Mouse (Mus musculus): Measurements from ENCODE around the gene Shbg.

Shbg gene

DNA sequence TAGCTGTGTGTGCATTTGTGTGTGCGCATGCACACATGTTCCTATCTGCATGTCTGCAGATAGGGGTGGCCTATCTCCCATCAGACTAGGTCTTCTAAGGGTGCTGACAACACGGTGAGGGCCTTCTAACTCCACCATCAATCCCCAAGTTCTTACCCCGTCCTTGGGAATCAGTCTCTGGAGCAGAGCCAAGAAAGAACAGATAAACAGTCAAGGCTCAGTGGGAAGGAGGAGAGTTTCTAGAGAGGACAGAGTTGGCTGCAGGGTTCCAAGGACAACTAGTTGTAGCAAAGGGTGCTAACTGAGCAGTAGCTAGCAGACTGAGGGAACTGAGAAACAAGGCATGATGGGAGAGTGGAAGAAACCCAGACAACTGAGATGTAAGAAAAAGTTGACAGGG is 15.9 kb downstream of the Shbg start:
- DNase-seq (ENCODE audit: low spot score in 2 of 2): no peak

DNA sequence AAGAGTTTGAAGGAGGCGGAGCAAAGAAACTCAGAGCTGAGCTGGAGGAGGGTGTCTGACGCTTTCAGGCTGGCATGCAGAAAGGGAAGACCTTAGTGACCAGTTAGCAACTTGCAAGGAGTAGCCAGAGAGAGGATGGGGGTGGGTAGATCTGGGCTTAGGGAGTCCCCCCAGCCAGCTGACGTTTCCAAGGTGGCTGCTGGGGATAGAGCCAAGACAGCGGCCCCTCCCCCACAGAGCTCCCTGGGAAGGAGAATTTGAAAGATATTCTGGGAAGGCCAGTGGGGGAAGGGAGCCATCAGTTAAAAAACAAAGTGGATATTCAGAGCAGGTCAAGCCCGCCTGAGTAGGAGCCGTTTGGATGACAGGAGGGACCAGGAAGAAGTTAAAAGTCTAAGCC is 17.6 kb downstream of the Shbg start:
- DNase-seq (ENCODE audit: low spot score in 2 of 2): peak in 1 of 2 experiments; percentile 61

DNA sequence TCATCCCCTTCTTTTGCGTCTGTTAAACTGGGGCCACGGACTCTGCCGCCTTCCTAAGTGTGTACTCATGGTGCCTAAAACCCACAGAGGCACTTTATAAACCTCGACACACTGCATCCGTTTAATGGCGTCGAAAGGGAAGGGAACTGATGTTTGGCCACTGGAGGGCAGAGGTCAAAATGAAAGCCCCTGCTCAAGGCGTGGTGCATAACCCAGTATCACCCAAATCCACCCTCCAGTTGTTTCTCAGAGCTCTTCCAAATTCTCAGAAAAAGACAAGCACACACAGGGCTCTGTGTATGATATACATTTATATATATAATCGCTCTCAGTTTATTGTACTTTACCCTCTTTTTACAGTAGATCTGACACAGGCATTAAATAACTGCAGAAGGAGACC is 18.3 kb downstream of the Shbg start:
- no peak for DNase-seq (ENCODE audit: low spot score in 2 of 2)

DNA sequence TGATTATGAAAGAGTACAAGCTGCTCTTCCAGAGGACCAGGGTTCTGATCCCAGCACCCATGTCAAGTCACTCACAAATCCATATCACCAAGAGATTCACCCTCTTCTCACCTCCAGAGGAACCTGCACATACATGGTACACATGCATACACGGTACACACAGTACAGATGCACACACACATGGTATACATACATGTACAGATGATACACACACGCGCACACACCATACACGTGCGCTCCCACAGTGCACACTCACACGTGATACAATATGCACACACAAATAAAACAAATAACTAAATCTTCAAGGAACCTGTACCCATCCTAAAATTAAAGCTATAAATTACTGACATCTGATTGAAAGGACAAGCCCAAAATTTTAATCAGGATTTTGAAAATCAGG is 22.9 kb downstream of the Shbg start:
- no peak for DNase-seq (ENCODE audit: low spot score in 2 of 2)

DNA sequence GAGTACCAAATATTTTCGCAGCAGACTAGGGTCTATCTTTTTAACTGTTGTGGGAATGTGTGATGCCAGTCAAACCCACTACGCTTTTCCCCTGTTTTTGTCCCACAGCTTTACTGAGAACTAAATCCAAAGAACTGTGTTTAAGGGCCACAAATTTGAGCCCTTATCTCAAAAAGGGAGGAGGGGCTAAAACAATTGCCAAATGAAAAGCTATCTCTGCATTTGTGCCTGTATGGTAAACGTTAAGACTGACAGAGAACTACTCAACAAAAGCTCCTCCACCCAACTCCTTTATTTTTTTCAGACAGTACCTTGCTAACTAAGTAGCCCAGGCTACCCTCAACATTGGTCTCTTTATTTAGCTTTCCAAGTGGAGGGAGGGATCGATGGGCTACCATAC is 24.9 kb downstream of the Shbg start:
- no peak for DNase-seq (ENCODE audit: low spot score in 2 of 2)

DNA sequence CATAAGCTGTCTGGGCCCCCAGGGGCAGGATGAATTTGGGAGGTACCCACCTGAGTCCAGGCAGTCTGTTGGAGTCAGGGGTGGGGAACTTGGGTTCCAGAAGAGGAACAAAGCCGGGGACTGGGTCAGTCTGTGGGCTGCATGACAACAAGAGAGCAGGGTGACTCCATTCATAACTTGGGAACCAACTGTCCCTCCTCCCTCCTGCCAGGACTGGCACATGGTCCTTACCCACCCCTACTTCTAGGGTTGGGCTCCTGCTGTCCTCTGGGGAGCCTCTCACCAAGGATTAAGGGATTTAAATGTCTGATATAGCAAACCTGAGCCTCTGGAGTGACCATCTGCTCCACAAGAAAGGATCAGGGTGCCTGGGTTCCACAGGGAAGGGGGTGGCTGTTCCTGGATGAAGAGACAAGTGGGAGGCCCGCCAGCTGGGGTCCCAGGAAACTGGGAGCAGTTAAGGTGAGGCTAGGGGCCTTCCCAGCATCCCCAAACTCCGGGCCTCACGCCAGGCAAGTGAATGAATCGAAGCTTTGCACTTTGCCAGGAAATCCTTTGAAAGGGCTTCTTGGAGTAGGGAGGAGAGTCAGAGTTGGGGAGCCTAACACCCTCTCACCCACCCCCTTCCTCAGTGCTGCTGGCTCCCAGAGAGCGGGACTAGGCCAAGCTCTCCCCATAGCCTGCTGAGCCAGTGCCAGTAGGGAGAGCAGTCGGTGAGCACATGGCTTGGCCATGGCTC is 25.6 kb downstream of the Shbg start:
- no peak for DNase-seq (ENCODE audit: low spot score in 2 of 2)

DNA sequence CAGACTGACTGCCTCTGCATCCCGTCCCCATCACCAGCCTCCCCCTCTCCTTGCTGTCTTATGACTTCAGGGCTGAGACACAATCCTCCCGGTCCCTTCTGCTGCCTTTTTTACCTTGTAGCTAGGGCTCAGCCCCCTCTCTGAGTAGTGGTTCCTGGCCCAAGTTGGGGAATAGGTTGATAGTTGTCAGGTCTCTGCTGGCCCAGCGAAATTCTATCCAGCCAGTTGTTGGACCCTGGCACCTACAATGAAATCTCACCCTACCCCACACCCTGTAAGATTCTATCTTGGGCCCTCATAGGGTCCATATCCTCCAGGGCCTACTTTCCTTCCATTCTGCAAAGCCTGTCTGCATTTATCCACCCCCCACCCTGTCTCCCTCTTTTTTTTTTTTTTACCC is 26.3 kb downstream of the Shbg start:
- no peak for DNase-seq (ENCODE audit: low spot score in 2 of 2)

DNA sequence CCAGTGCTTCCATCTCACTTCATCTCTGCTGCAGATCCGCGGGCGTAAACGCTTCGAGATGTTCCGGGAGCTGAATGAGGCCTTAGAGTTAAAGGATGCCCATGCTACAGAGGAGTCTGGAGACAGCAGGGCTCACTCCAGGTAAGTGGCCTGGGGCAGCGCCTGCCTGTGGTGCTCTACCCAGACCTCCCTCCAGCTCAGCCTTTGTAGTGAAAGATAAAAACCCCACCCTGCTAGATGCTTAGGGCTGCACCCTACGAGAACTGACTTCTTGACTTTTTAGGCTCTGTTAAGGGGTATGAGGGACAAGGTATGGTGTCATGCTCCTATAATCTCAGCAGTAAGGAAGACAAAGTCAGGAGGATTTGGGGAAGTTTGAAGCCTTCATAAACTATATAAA is 27.1 kb downstream of the Shbg start:
- DNase-seq (ENCODE audit: low spot score in 2 of 2): no peak

DNA sequence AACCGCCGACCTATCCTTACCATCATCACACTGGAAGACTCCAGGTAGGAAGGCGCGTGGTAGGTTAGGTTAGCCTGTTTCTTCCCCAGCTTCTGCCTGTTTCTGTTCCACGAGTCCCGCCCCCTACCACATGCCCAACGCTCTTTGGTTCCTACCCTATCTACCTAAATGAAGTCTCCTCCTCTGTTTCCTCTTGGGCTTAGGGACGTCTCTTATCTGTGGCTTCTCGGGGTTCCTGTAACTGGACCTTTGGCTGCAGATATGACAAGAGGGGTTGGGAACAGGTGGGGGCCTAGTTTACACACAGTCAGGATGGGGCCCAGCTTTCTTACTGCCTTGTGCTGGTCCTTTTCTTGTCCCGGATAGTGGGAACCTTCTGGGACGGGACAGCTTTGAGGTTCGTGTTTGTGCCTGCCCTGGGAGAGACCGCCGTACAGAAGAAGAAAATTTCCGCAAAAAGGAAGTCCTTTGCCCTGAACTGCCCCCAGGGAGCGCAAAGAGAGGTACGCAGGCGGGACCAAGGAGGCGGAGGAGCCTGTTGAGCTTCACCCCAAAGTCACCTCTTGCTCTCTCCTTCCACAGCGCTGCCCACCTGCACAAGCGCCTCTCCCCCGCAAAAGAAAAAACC is 28.4 kb downstream of the Shbg start:
- DNase-seq (ENCODE audit: low spot score in 2 of 2): no peak

DNA sequence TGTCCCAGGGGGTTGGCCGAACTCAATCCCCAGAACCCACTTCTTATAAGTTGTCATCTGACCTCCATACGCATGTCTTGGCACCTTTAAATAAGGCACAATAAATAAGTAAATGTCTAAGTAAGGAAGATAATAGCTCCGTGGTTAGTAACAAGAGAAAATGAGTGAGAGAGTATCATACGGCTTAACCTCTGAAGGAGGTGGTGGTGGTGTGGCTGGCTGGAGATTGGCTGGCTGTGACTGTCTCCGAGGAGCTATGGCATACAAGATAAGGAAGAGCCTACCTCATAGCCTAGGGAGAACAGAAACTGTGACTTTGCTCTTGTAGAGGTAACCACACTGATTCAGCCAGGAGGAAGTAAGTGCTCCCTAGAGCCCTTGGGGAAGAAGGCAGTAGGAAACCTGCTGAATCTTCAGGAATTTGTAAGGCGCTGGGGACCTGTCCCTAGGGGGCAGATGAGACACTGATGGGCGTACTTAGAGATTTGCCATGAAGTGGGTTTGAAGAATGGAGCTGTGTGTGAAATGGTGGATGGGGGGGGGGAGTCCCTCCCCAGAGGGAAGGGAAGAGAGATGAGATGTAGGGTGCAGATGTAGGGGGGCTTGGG is 31.9 kb downstream of the Shbg start:
- DNase-seq (ENCODE audit: low spot score in 2 of 2): no peak

DNA sequence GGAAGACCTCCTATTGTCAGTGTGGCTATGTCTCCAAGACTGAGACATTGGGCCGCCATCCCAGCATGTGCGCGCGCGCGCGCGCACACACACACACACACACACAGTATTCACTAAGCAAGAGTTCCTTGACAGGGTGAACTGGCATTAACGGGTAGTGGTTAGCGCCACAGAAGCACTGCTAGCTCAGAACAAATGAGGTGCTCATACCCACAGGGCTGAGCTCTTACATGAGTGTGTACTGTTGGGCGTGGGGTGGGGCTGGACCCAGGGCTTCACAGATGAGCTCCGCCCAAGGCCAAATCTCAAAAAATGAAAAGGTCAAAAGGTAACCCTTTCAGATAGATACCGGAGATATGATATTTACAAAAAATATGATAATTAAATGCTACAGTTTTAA is 32.8 kb downstream of the Shbg start:
- no peak for DNase-seq (ENCODE audit: low spot score in 2 of 2)

DNA sequence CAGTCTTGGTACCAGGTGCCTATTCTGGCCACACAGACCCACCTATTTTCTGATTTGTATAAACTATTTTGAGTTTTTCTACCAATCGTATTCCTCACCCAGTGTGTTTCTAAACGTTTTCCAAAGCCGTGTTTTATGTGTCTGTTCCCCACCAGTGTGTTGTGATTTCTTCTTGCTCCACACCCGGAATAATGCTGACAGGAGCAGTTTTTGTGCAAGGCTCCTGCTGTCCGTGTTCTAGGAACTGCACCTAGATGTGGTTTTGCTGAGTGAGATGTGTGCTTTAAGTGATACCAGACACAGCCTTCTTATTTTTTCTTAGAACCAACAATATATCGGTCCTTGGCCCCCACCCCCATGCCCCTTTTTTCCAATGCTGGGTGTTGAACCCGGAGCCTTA is 33.7 kb downstream of the Shbg start:
- no peak for DNase-seq (ENCODE audit: low spot score in 2 of 2)

DNA sequence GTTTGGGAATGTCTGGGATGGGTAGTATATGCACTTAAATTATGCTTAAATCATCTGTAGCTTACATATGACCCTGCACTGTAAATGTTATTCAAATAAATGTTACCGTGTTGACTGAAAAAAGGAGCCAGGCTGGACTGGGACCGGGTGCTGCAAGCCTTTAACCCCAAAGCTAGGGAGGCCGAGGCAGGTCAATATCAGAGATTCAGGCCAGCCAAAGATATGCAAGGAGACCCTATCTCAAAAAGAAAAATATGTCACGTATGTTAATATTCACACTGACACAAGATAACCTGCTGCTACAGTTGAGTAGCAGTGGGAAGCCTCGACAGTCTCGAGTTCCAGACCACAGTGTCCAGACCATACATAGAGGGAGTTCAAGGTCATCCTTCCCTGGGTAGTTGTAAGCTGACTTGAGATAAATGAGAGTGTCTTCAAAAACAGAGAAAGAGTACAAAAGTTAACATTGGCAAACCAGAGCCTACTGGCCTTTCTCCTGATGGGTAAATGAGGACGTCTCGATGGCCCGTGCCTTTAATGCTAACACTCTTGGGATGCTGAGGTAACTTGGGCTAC is 35.4 kb downstream of the Shbg start:
- no peak for DNase-seq (ENCODE audit: low spot score in 2 of 2)

DNA sequence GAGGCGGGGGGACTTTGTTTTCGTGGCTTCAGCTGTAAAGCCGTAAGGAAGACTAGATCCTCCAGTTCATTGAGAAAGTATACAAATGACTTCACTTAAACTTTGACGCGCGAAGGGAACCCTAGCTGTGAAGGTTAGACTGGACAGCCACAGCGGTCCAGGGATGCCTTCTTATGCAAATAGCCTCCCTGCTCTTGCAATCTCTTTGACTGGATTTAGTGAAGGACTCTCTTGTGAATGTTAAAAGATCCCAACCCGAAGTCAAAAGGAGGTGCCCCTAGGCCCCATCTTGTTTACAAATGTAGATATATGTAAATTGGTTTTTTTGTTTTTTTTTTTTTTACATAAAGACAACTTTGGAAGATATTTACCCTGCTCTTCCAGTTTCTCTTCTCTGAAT is 35.9 kb downstream of the Shbg start:
- DNase-seq (ENCODE audit: low spot score in 2 of 2): no peak

DNA sequence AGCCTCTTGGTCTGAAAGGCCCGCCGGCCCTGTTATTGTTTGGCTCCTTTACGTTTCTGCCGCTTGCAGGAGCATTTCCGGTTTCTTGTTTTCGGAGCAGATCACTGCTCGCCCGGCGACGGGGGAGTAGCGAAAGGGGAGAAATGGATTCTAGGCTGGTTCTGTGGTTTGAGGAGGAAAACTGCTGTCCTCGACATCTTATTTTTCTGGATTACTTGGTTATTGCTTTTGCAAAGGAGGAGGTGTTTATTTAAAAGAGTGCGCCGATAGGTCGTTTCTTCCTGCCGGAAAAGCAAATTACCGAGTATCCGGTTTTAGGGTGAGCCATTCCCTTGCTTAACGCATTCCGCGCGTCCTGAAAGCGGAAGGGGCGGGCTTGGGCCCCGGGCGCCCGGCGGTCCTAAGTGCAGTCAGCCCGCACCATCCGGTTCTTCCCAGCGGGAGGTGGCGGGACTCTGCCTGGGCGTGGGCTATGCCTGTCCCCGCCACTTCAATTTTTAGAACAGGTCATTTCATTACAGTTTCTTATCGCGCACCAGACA is 36.5 kb downstream of the Shbg start:
- peak; percentile 90 to 94 for DNase-seq (ENCODE audit: low spot score in 2 of 2)

DNA sequence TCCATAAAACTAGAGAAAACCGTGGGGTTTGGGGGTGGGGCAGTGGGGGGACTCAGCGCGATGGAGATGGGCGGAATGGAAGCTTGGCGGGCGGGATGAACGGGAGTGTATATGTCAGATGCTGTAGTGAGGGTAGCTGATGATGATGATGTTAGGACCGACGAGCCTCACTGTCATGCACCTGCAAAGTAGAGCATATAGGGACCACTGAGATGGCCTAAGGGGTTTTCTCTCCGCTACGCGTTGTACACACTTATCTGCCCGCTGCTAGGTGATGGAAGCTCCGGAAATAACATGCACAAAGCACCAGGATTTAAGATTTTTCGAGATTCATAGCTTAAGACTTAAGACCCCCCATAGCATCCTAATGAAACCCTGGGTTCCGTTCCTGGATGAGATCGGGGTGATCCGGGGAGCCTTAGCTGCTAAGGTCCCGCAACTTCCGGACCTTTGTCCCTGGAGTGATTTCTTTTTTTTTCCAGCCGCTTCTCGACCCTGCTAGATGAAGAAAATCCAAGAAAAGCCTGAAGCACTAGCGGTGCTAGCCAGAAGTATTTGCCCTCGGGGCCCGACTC is 37.0 kb downstream of the Shbg start:
- DNase-seq (ENCODE audit: low spot score in 2 of 2): no peak

DNA sequence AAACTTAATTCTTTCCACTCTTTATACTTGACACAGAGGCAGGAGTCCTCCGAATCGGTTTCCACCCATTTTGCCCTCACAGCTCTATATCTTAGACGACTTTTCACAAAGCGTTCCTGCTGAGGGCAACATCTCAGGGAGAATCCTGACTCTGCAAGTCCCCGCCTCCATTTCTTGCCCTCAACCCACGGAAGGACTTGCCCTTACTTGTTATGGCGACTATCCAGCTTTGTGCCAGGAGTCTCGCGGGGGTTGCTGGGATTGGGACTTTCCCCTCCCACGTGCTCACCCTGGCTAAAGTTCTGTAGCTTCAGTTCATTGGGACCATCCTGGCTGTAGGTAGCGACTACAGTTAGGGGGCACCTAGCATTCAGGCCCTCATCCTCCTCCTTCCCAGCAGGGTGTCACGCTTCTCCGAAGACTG is 37.6 kb downstream of the Shbg start, which contains the start of the genes Wrap53 and Trp53:
Gene Wrap53 (minus strand): TSS at position 165 of the 424 bp plus-strand sequence.
Gene Trp53 (plus strand): TSS at position 269 of the 424 bp plus-strand sequence.
- DNase-seq (ENCODE audit: low spot score in 2 of 2): peak; percentile 95 to 96

DNA sequence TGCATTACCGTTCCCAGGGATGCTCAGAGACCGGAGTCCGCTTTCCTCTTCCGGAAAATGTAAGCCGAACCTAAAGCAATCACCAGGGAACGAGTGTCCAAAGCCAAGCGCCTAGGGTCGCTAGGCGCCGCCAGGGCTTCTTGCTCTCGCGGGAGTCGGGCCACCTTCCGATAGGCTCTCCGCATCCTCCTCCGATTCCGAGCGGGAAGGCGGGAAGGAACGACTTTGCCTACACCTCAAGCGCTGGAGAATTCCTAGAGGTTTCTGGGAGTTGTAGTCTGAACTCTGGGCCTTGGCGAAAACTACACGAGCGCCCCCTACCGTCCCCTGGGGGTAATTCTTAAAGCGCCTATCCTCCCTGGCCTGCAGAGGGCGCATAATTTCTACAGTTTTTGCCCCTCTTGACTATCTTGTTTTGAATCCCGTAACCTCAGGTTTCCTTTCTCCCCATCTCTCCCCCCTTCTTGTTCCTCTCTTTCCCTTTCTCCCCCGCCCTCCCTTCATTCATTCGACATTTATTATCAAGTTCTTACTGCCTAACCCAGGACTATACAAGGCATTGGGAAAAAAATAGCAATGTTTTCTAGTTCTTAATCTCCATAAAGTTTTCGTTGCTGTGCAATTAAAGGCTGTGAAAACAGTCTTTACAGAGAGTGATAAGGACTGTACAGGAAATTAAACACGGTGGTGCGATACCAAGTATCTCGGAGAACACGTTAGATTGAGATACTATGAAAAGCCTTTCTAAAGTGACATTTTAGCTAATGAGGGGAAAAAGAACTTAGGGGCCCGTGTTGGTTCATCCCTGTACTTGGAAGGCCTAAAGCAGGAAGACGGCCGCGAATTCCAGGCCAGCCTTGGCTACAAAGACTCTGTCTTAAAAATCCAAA is 38.3 kb downstream of the Shbg start:
- peak; percentile 96 to 98 for DNase-seq (ENCODE audit: low spot score in 2 of 2)

DNA sequence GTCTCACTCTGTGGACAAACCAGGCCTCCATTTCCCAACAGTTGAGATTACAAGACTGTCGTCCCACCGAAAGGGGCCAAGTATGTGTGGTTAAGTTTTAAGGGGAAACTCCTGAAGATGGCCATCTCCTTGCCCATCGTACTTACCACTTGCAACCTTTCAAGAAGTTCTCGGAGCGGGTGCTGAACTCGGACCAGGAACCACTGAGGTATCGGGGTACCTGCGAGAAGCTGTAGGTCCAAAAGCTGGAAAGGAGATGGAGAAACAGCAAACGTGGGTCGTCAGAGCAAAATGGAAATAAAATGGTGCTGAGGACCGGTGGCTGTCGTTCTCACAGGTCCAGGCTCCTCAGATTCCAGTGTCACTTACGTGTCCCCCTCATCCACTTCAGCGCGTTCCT is 39.4 kb downstream of the Shbg start:
- no peak for DNase-seq (ENCODE audit: low spot score in 2 of 2)

DNA sequence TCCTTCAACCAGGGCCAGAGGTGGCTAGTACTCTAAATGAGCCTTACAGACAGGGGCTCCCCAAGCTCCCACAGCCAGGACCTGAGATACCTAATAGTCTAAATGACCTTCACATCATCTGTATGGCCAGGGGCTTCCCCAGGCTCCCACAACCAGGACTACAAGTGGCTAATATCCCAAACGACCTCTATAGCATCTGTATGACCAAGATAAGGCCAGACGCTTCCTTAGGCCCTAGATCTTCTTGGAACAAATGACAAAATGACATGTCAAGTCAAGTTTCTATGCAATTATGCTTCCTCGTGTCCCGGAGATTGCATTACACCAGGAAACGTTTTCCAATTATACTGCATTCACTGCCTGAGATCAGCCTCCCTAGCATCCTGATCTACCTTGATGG is 41.4 kb downstream of the Shbg start:
- DNase-seq (ENCODE audit: low spot score in 2 of 2): no peak

DNA sequence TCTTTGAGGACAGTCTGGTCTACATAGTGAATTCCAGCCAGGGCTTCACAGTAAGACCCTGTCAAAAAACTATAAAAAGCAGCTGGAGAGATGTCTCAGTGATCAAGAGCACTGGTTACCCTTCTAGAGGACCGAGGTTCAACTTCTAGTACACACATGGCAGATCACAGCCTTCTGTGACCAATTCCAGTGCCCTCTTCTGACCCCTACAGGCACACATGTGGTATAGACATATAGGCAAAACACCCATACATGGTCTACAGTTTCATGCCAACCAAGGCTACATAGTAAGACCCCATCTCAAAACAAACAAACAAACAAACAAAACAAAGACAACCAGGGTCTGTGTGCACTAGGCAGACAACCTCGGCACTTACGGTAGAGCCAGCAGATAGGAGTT is 42.5 kb downstream of the Shbg start:
- no peak for DNase-seq (ENCODE audit: low spot score in 2 of 2)
